Mouse (Mus musculus): Measurements from ENCODE around the gene Atrnl1. TPM values are rescaled to one million over a fixed set of nuclear protein-coding genes. Genes with fewer than 3 reads are reported as not detected.
"Not testable (repeated sequence)": the region's sequence is repeated elsewhere in the genome, so short reads cannot be mapped to it uniquely, and the experiment has no call there.

The Atrnl1 gene
- total and polyA plus RNA-seq, 2 experiments from 2014 or later: 5.4 to 60.5 TPM

DNA sequence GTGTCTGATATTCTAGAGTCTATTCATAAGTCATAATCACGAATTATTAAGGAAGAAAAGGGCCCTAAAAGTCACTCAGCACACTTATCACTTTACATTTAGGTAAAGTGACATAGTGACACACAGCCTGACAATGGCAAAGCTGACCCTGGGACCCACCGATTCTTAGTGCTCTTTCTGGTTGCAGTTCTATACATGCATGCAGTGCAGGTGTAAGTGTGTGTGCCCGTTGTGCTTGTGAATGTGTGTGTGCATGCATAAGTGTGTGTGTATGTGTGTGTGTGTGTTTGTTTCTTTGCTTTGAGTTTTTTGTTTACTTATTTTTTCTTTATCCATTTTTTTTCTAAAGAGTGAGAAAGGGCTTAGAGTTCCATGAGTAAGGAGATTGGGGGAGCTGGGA is 425.3 kb downstream of the Atrnl1 start:
- Histone ChIP-seq H3K4me2 (ENCODE audit: low read depth, low read length, poor library complexity, severe bottlenecking) (no peak overlapping the region), H3K9ac (replicated peaks; ENCODE audit: low read length, poor library complexity, severe bottlenecking) (no peak overlapping the region), H3K36me3 (ENCODE audit: insufficient read depth, low read length) (no peaks in the 10 kb centered on the region), H3K4me1 (ENCODE audit: insufficient read depth, low read length) (no peaks in the 10 kb centered on the region), H3K27ac (ENCODE audit: low read depth, low read length) (no peak overlapping the region), H3K27me3 (ENCODE audit: insufficient read depth, low read length) (no peaks in the 10 kb centered on the region), H3K9me3 (ENCODE audit: low read length) (no peaks in the 10 kb centered on the region), H3K4me3 (ENCODE audit: low read depth, low read length) (no peak overlapping the region)
- no peak for DNase-seq (ENCODE audit: low spot score)
- WGBS: 85% methylated on average over 3 of the region's 3 CpGs
- ATAC-seq (ENCODE audit: low FRiP score): no peak
- TF ChIP-seq CTCF (IDR thresholded peaks at IDR 0.05): no peak

DNA sequence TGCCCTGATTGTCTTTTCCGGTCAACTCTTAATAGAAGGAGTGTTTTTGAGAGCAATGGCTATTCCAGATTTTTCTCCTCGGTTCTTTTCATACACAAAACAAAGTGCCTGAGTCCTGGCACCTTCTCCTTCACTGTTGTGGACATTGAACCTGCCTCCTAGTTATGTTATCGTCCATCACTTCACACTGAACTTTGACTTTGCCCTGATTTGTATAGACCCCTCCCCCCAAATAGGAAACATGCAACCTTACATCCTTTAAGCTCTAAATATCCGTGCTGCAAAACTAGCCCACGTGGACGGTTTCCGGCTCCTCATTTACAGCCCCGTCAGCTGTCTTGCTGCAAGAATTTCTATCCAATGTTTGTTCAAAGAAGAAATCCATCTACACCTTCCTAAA is 432.3 kb downstream of the Atrnl1 start:
- H3K27ac ChIP-seq (ENCODE audit: low read depth, low read length): no peak overlapping the region
- no peak overlapping the region for H3K9ac ChIP-seq (replicated peaks; ENCODE audit: low read length, poor library complexity, severe bottlenecking)
- peaks cover 3% of the 10 kb centered on the region; the same call in 1 of the 2 replicates for H3K36me3 ChIP-seq (ENCODE audit: insufficient read depth, low read length)
- no peaks in the 10 kb centered on the region for H3K27me3 ChIP-seq (ENCODE audit: insufficient read depth, low read length)
- WGBS: 83% methylated on average over 8 of the region's 8 CpGs
- no peak for DNase-seq (ENCODE audit: low spot score)
- no peak overlapping the region for H3K4me2 ChIP-seq (ENCODE audit: low read depth, low read length, poor library complexity, severe bottlenecking)
- no peaks in the 10 kb centered on the region for H3K4me1 ChIP-seq (ENCODE audit: insufficient read depth, low read length)
- no peak overlapping the region for H3K4me3 ChIP-seq (ENCODE audit: low read depth, low read length)
- no peak for ATAC-seq (ENCODE audit: low FRiP score)
- H3K9me3 ChIP-seq (ENCODE audit: low read length): no peaks in the 10 kb centered on the region
- no peak for TF ChIP-seq CTCF (IDR thresholded peaks at IDR 0.05)

GRCm38 (mm10) chr19:58043550-58043949 is 432.7 kb downstream of the Atrnl1 start:
- no peaks in the 10 kb centered on the region for H3K9me3 ChIP-seq (ENCODE audit: low read length)
- no peak overlapping the region for H3K9ac ChIP-seq (replicated peaks; ENCODE audit: low read length, poor library complexity, severe bottlenecking)
- H3K27ac ChIP-seq (ENCODE audit: low read depth, low read length): no peak overlapping the region
- no peak for TF ChIP-seq CTCF (IDR thresholded peaks at IDR 0.05)
- H3K4me2 ChIP-seq (ENCODE audit: low read depth, low read length, poor library complexity, severe bottlenecking): no peak overlapping the region
- H3K4me1 ChIP-seq (ENCODE audit: insufficient read depth, low read length): no peaks in the 10 kb centered on the region
- no peaks in the 10 kb centered on the region for H3K27me3 ChIP-seq (ENCODE audit: insufficient read depth, low read length)
- H3K4me3 ChIP-seq (ENCODE audit: low read depth, low read length): no peak overlapping the region
- 67% methylated on average over 4 of the region's 4 CpGs for WGBS
- ATAC-seq (ENCODE audit: low FRiP score) (no peak), DNase-seq (ENCODE audit: low spot score) (no peak)
- H3K36me3 ChIP-seq (ENCODE audit: insufficient read depth, low read length): peaks cover 3% of the 10 kb centered on the region; the same call in 1 of the 2 replicates

GRCm38 (mm10) chr19:58044816-58045215 is 434.0 kb downstream of the Atrnl1 start:
- Histone ChIP-seq H3K9ac (replicated peaks; ENCODE audit: low read length, poor library complexity, severe bottlenecking) (no peak overlapping the region), H3K4me2 (ENCODE audit: low read depth, low read length, poor library complexity, severe bottlenecking) (no peak overlapping the region), H3K4me3 (ENCODE audit: low read depth, low read length) (no peak overlapping the region), H3K36me3 (ENCODE audit: insufficient read depth, low read length) (peaks cover 3% of the 10 kb centered on the region; the same call in 1 of the 2 replicates), H3K9me3 (ENCODE audit: low read length) (no peaks in the 10 kb centered on the region), H3K4me1 (ENCODE audit: insufficient read depth, low read length) (no peaks in the 10 kb centered on the region), H3K27me3 (ENCODE audit: insufficient read depth, low read length) (no peaks in the 10 kb centered on the region), H3K27ac (ENCODE audit: low read depth, low read length) (no peak overlapping the region)
- WGBS: 97% methylated on average over 5 of the region's 5 CpGs
- DNase-seq (ENCODE audit: low spot score): no peak
- no peak for ATAC-seq (ENCODE audit: low FRiP score)
- no peak for TF ChIP-seq CTCF (IDR thresholded peaks at IDR 0.05)

DNA sequence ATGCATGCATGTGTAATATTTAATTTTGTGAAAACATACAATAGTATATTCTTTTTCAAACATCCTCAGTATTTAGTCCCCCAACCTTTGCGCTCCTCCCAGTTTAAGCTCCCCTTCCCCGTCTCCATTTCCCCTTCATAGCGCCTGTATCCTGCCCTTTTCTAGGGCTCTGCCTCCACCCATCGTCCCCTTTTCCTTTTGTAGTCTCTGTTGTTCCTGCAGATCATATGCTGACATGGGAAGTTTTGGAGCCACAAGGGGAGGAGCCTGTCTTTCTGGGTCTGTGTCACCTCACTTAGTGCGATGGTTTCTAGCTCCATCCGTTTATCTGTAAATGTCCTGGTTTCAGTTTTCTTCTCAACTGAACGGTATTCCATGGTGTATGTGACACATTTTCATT is 435.8 kb downstream of the Atrnl1 start:
- Histone ChIP-seq H3K4me1 (ENCODE audit: insufficient read depth, low read length) (no peaks in the 10 kb centered on the region), H3K27me3 (ENCODE audit: insufficient read depth, low read length) (no peaks in the 10 kb centered on the region), H3K4me3 (ENCODE audit: low read depth, low read length) (no peak overlapping the region), H3K36me3 (ENCODE audit: insufficient read depth, low read length) (peaks cover 3% of the 10 kb centered on the region; the same call in 1 of the 2 replicates), H3K27ac (ENCODE audit: low read depth, low read length) (no peak overlapping the region), H3K9me3 (ENCODE audit: low read length) (no peaks in the 10 kb centered on the region), H3K4me2 (ENCODE audit: low read depth, low read length, poor library complexity, severe bottlenecking) (no peak overlapping the region), H3K9ac (replicated peaks; ENCODE audit: low read length, poor library complexity, severe bottlenecking) (no peak overlapping the region)
- TF ChIP-seq CTCF (IDR thresholded peaks at IDR 0.05): no peak
- WGBS: 90% methylated on average over 7 of the region's 7 CpGs
- ATAC-seq (ENCODE audit: low FRiP score) (no peak), DNase-seq (ENCODE audit: low spot score) (no peak)

DNA sequence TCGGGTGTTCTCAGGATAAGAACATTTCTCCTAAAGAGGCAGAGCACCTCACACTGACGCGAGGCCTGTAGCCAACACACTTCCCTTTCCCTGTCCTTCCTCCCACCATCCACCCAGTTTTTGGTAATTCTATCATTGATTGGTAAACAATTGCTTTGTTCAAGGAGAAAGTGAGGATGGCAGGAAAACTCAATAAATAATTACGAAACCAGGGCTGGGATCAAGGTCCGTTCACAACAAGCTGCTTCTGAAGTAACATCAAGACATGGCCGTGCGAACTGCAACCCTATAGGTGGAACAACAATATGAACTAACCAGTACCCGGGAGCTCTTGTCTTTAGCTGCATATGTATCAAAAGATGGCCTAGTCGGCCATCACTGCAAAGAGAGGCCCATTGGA is 439.6 kb downstream of the Atrnl1 start:
- not testable (repeated sequence) for H3K9me3 ChIP-seq (ENCODE audit: low read length); H3K27ac ChIP-seq (ENCODE audit: low read depth, low read length); H3K4me3 ChIP-seq (ENCODE audit: low read depth, low read length); H3K4me2 ChIP-seq (ENCODE audit: low read depth, low read length, poor library complexity, severe bottlenecking); H3K9ac ChIP-seq (replicated peaks; ENCODE audit: low read length, poor library complexity, severe bottlenecking); DNase-seq (ENCODE audit: low spot score); ATAC-seq (ENCODE audit: low FRiP score); H3K27me3 ChIP-seq (ENCODE audit: insufficient read depth, low read length); H3K4me1 ChIP-seq (ENCODE audit: insufficient read depth, low read length); H3K36me3 ChIP-seq (ENCODE audit: insufficient read depth, low read length)
- WGBS: 97% methylated on average over 8 of the region's 9 CpGs
